Mouse (Mus musculus): Measurements from ENCODE around the gene Cntnap4. TPM values are rescaled to one million over a fixed set of nuclear protein-coding genes. Genes with fewer than 3 reads are reported as not detected.
A peak's percentile ranks its signal among the peaks of the same experiment; 100 is the strongest.
"Not testable (repeated sequence)": the region's sequence is repeated elsewhere in the genome, so short reads cannot be mapped to it uniquely, and the experiment has no call there.

The Cntnap4 gene
- polyA plus RNA-seq, 1 experiment from 2014 or later = 1.1 TPM

GRCm38 (mm10) chr8:112747296-112747695 is 177.5 kb downstream of the Cntnap4 start:
- Histone ChIP-seq H3K36me3 (ENCODE audit: control insufficient read depth, insufficient read depth, low read length) (no peaks in the 10 kb centered on the region), H3K9ac (ENCODE audit: low read length) (no peak overlapping the region), H3K9me3 (ENCODE audit: control insufficient read depth, low read length) (no peaks in the 10 kb centered on the region), H3K27ac (ENCODE audit: low read depth, low read length) (no peak overlapping the region), H3K4me3 (ENCODE audit: low read depth, low read length) (no peak overlapping the region), H3K4me2 (ENCODE audit: low read depth, low read length, severe bottlenecking) (no peak overlapping the region), H3K27me3 (ENCODE audit: control insufficient read depth, insufficient read depth, low read length) (no peaks in the 10 kb centered on the region), H3K4me1 (replicated peaks; ENCODE audit: control insufficient read depth, insufficient read depth, low read length) (no peaks in the 10 kb centered on the region)
- DNase-seq (ENCODE audit: low spot score) (no peak), ATAC-seq (replicated peaks; ENCODE audit: low FRiP score) (no peak)
- WGBS = 90% methylated on average over 5 of the region's 5 CpGs

GRCm38 (mm10) chr8:112755171-112755570 is 185.3 kb downstream of the Cntnap4 start:
- ATAC-seq (replicated peaks; ENCODE audit: low FRiP score) = 0 out of 2 replicates have a peak, but pooled peaks have one; percentile 39
- DNase-seq (ENCODE audit: low spot score) = no peak
- Histone ChIP-seq H3K4me2 (ENCODE audit: low read depth, low read length, severe bottlenecking) (no peak overlapping the region), H3K4me1 (replicated peaks; ENCODE audit: control insufficient read depth, insufficient read depth, low read length) (no peaks in the 10 kb centered on the region), H3K9ac (ENCODE audit: low read length) (no peak overlapping the region), H3K27ac (ENCODE audit: low read depth, low read length) (no peak overlapping the region), H3K36me3 (ENCODE audit: control insufficient read depth, insufficient read depth, low read length) (no peaks in the 10 kb centered on the region), H3K4me3 (ENCODE audit: low read depth, low read length) (no peak overlapping the region), H3K27me3 (ENCODE audit: control insufficient read depth, insufficient read depth, low read length) (no peaks in the 10 kb centered on the region), H3K9me3 (ENCODE audit: control insufficient read depth, low read length) (no peaks in the 10 kb centered on the region)
- 79% methylated on average over 4 of the region's 4 CpGs for WGBS

- Histone ChIP-seq H3K9ac (ENCODE audit: low read length) (no peak overlapping the region), H3K4me3 (ENCODE audit: low read depth, low read length) (no peak overlapping the region), H3K27me3 (ENCODE audit: control insufficient read depth, insufficient read depth, low read length) (no peaks in the 10 kb centered on the region), H3K4me1 (replicated peaks; ENCODE audit: control insufficient read depth, insufficient read depth, low read length) (no peaks in the 10 kb centered on the region), H3K27ac (ENCODE audit: low read depth, low read length) (no peak overlapping the region), H3K9me3 (ENCODE audit: control insufficient read depth, low read length) (no peaks in the 10 kb centered on the region), H3K4me2 (ENCODE audit: low read depth, low read length, severe bottlenecking) (no peak overlapping the region), H3K36me3 (ENCODE audit: control insufficient read depth, insufficient read depth, low read length) (no peaks in the 10 kb centered on the region)
- ATAC-seq (replicated peaks; ENCODE audit: low FRiP score) (no peak), DNase-seq (ENCODE audit: low spot score) (no peak)
- WGBS = 95% methylated on average over 17 of the region's 17 CpGs
Measured at GRCm38 (mm10) chr8:112803058-112803457, 233.2 kb downstream of the Cntnap4 start.

DNA sequence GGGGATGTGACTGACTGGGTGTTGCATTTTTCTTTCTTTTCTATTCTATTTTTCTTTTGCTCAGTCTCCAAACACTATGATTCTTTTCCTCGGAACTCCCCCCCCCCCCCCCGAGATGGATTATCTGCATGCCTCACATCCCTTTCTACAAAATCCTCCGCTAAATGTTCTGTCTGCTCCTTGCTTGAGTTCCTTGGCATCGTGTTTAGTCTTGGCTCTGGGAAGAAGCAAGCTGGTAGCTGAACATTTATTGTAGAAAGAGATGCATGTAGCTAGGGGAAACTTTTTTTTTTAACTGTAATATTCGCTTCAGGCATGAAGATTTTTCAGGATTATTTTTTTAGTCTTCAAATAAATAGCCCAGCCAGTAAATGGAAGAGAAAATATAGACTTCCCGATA is 239.5 kb downstream of the Cntnap4 start:
- H3K4me1 ChIP-seq (replicated peaks; ENCODE audit: control insufficient read depth, insufficient read depth, low read length) = no peaks in the 10 kb centered on the region
- H3K36me3 ChIP-seq (ENCODE audit: control insufficient read depth, insufficient read depth, low read length) = no peaks in the 10 kb centered on the region
- H3K4me3 ChIP-seq (ENCODE audit: low read depth, low read length) = no peak overlapping the region
- H3K27ac ChIP-seq (ENCODE audit: low read depth, low read length) = no peak overlapping the region
- DNase-seq (ENCODE audit: low spot score) (no peak), ATAC-seq (replicated peaks; ENCODE audit: low FRiP score) (no peak)
- H3K27me3 ChIP-seq (ENCODE audit: control insufficient read depth, insufficient read depth, low read length) = no peaks in the 10 kb centered on the region
- no peaks in the 10 kb centered on the region for H3K9me3 ChIP-seq (ENCODE audit: control insufficient read depth, low read length)
- 60% methylated on average over 6 of the region's 6 CpGs for WGBS
- H3K9ac ChIP-seq (ENCODE audit: low read length) = no peak overlapping the region
- no peak overlapping the region for H3K4me2 ChIP-seq (ENCODE audit: low read depth, low read length, severe bottlenecking)

DNA sequence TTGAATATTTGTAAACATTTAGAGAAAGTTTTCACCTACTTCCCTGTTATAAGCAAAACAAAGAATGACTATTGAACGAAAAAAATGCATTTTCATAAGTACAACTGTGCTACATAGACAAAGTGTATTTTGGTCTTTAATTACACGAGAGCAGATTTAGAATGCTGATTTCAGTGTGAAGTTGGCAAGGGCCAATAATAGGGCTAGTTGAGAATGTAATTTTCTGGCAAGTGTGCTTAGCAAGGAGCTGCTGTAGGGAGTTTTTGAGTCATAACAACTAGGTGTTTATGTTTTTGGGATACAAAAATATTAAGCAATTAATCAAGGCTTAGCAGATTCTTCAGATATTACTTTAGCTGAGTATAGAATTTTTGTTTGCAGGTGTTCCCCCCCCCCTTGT is 271.2 kb downstream of the Cntnap4 start:
- Histone ChIP-seq H3K4me3 (ENCODE audit: low read depth, low read length) (no peak overlapping the region), H3K27ac (ENCODE audit: low read depth, low read length) (no peak overlapping the region), H3K27me3 (ENCODE audit: control insufficient read depth, insufficient read depth, low read length) (no peaks in the 10 kb centered on the region), H3K36me3 (ENCODE audit: control insufficient read depth, insufficient read depth, low read length) (no peaks in the 10 kb centered on the region), H3K9ac (ENCODE audit: low read length) (no peak overlapping the region), H3K4me2 (ENCODE audit: low read depth, low read length, severe bottlenecking) (no peak overlapping the region), H3K4me1 (replicated peaks; ENCODE audit: control insufficient read depth, insufficient read depth, low read length) (no peaks in the 10 kb centered on the region), H3K9me3 (ENCODE audit: control insufficient read depth, low read length) (no peaks in the 10 kb centered on the region)
- no peak for DNase-seq (ENCODE audit: low spot score)
- no peak for ATAC-seq (replicated peaks; ENCODE audit: low FRiP score)
- WGBS = 85% methylated on average over 2 of the region's 2 CpGs

- 81% methylated on average over 1 of the region's 1 CpGs for WGBS
Measured at GRCm38 (mm10) chr8:112849541-112849940, 279.7 kb downstream of the Cntnap4 start.

DNA sequence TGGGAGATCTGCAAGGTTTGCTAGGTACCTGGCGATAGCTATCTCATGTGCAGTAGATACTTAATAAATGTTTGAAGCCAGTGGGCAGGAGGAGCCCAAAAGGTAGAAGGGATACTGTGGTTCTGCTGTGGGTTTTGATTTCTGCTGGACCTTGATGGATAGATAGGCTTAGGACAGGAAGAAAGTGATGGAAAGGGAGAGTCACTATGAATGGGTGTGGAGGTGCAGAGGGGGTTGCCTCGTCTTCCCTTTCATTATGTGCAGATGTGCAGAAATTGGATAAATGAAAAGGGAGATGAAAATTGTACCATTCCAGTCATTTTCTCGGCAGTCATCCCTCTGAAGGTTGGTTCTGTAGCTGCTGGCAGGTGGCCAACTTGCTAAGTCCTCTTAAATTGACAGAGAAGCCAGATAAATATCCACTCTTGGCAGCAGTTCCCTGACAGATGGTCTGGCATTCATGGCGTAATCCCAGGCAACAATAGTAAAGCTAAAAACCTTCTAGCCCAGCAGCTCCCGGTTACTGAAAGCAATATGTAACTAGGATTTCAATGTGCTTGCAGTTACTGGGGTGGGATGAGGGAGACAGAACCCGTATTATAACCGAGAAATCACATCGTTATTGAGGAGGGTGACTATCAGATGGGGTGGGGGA is 336.7 kb downstream of the Cntnap4 start:
- Histone ChIP-seq H3K9me3 (ENCODE audit: control insufficient read depth, low read length) (no peaks in the 10 kb centered on the region), H3K4me2 (ENCODE audit: low read depth, low read length, severe bottlenecking) (no peak overlapping the region), H3K27me3 (ENCODE audit: control insufficient read depth, insufficient read depth, low read length) (no peaks in the 10 kb centered on the region), H3K4me1 (replicated peaks; ENCODE audit: control insufficient read depth, insufficient read depth, low read length) (0 out of 2 replicates have a peak, but pooled peaks cover 4% of the 10 kb centered on the region), H3K9ac (ENCODE audit: low read length) (no peak overlapping the region), H3K4me3 (ENCODE audit: low read depth, low read length) (no peak overlapping the region), H3K36me3 (ENCODE audit: control insufficient read depth, insufficient read depth, low read length) (no peaks in the 10 kb centered on the region), H3K27ac (ENCODE audit: low read depth, low read length) (peak overlapping the region; percentile 48)
- DNase-seq (ENCODE audit: low spot score) (peak; percentile 57), ATAC-seq (replicated peaks; ENCODE audit: low FRiP score) (peak; percentile 88)
- 32% methylated on average over 8 of the region's 8 CpGs for WGBS

More at GRCm38 (mm10) chr8:112849541-112849940, 279.7 kb downstream of the Cntnap4 start:
- H3K4me1 ChIP-seq (replicated peaks; ENCODE audit: control insufficient read depth, insufficient read depth, low read length); H3K27ac ChIP-seq (ENCODE audit: low read depth, low read length); H3K9me3 ChIP-seq (ENCODE audit: control insufficient read depth, low read length); H3K4me2 ChIP-seq (ENCODE audit: low read depth, low read length, severe bottlenecking); H3K27me3 ChIP-seq (ENCODE audit: control insufficient read depth, insufficient read depth, low read length); H3K4me3 ChIP-seq (ENCODE audit: low read depth, low read length); H3K36me3 ChIP-seq (ENCODE audit: control insufficient read depth, insufficient read depth, low read length); DNase-seq (ENCODE audit: low spot score); H3K9ac ChIP-seq (ENCODE audit: low read length); ATAC-seq (replicated peaks; ENCODE audit: low FRiP score): not testable (repeated sequence)

DNA sequence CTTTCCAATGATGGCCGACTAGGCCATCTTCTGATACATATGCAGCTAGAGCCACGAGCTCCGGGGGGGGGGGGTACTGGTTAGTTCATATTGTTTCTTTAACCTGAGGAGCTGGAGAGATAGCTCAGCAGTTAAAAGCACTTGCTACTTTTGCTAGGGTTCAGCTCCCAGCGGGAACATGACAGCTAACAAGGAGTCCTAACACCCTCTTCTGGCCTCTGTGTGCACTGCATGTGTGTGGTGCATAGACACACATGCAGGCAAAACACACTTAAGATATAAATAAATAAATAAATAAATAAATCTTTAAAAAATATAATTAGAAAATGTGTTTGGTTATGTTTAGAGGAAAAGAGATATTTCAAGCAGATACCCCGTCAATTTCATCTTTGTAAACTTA is 339.7 kb downstream of the Cntnap4 start:
- ATAC-seq (replicated peaks; ENCODE audit: low FRiP score) = no peak
- Histone ChIP-seq H3K9me3 (ENCODE audit: control insufficient read depth, low read length) (no peaks in the 10 kb centered on the region), H3K4me3 (ENCODE audit: low read depth, low read length) (no peak overlapping the region), H3K36me3 (ENCODE audit: control insufficient read depth, insufficient read depth, low read length) (no peaks in the 10 kb centered on the region), H3K4me1 (replicated peaks; ENCODE audit: control insufficient read depth, insufficient read depth, low read length) (0 out of 2 replicates have a peak, but pooled peaks cover 4% of the 10 kb centered on the region), H3K27me3 (ENCODE audit: control insufficient read depth, insufficient read depth, low read length) (no peaks in the 10 kb centered on the region), H3K4me2 (ENCODE audit: low read depth, low read length, severe bottlenecking) (no peak overlapping the region), H3K9ac (ENCODE audit: low read length) (no peak overlapping the region), H3K27ac (ENCODE audit: low read depth, low read length) (no peak overlapping the region)
- 65% methylated on average over 5 of the region's 5 CpGs for WGBS
- DNase-seq (ENCODE audit: low spot score) = peak; percentile 65

DNA sequence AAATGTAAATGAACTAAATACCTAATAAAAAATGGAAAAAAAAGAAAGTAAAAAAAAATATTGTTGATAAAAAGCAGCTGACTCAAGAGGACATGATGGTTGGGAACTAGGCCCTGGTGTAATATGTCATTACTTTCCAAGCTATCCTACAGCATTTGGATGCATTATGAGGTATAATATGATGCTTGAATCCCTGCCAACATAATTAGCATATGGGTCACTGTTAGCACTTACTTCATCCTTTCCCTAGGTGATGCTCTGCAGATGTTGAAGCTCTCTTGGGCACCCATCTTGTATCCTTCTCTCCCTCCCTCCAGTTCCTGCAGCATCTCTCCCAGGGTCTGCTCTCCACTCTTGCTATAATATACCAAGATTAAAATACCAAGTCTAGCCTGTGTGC is 341.6 kb downstream of the Cntnap4 start:
- H3K36me3 ChIP-seq (ENCODE audit: control insufficient read depth, insufficient read depth, low read length) = no peaks in the 10 kb centered on the region
- H3K4me1 ChIP-seq (replicated peaks; ENCODE audit: control insufficient read depth, insufficient read depth, low read length) = 0 out of 2 replicates have a peak, but pooled peaks cover 2% of the 10 kb centered on the region
- H3K9me3 ChIP-seq (ENCODE audit: control insufficient read depth, low read length) = no peaks in the 10 kb centered on the region
- no peaks in the 10 kb centered on the region for H3K27me3 ChIP-seq (ENCODE audit: control insufficient read depth, insufficient read depth, low read length)
- no peak for DNase-seq (ENCODE audit: low spot score)
- no peak overlapping the region for H3K9ac ChIP-seq (ENCODE audit: low read length)
- H3K27ac ChIP-seq (ENCODE audit: low read depth, low read length) = no peak overlapping the region
- no peak for ATAC-seq (replicated peaks; ENCODE audit: low FRiP score)
- no peak overlapping the region for H3K4me3 ChIP-seq (ENCODE audit: low read depth, low read length)
- H3K4me2 ChIP-seq (ENCODE audit: low read depth, low read length, severe bottlenecking) = no peak overlapping the region
